Mouse (Mus musculus): ENCODE measurements around the gene Sptbn4.

- no peak for TF ChIP-seq CEBPB (IDR thresholded peaks at IDR 0.05; ENCODE audit: low read depth)
- no peak for TF ChIP-seq USF1 (IDR thresholded peaks at IDR 0.05; ENCODE audit: low read depth)
Observed at GRCm38 (mm10) chr7:27433794-27434193, 13.7 kb downstream of the Sptbn4 start.

Data from C2C12 (cell line).